Mouse (Mus musculus) hindbrain, embryonic 13.5 days (tissue): ENCODE data around the gene Wdr11. TPM values are rescaled to one million over a fixed set of nuclear protein-coding genes. Genes with fewer than 3 reads are reported as not detected.

Experiments
- ATAC-seq: fragments of 200-750 bp; cut with Nextera tagmentation; 2 replicates; pipeline ENCODE4 v1.8.0; 2017; ENCODE audit warnings: moderate TSS enrichment; ENCODE audit not compliant: low FRiP score
- H3K27ac ChIP-seq: fragments of 300-500 bp; sonication (generic); 2 replicates; pipeline ENCODE4 v1.5.1; 2015; ENCODE audit warnings: inconsistent platforms, mild to moderate bottlenecking, moderate library complexity
- H3K27me3 ChIP-seq: fragments of 300-500 bp; sonication (generic); 2 replicates; pipeline ENCODE4 v1.6.1; 2015; ENCODE audit warnings: mild to moderate bottlenecking, inconsistent platforms
- H3K36me3 ChIP-seq: fragments of 300-500 bp; sonication (generic); 2 replicates; pipeline ENCODE4 v1.6.1; 2015; ENCODE audit warnings: mild to moderate bottlenecking, inconsistent platforms
- H3K4me1 ChIP-seq: fragments of 300-500 bp; sonication (generic); replicated peaks from 2 replicates; pipeline ENCODE4 v1.6.1; 2015; ENCODE audit warnings: inconsistent platforms
- H3K4me2 ChIP-seq: fragments of 300-500 bp; sonication (generic); 2 replicates; pipeline ENCODE4 v1.6.1; 2015; ENCODE audit warnings: inconsistent platforms, mild to moderate bottlenecking, moderate library complexity
- H3K4me3 ChIP-seq: fragments of 300-500 bp; sonication (generic); 2 replicates; pipeline ENCODE4 v1.5.1; 2015; ENCODE audit warnings: mild to moderate bottlenecking, inconsistent platforms
- H3K9ac ChIP-seq: fragments of 300-500 bp; sonication (generic); 2 replicates; pipeline ENCODE4 v1.6.1; 2015; ENCODE audit warnings: mild to moderate bottlenecking, inconsistent platforms
- H3K9me3 ChIP-seq: fragments of 300-500 bp; sonication (generic); 2 replicates; pipeline ENCODE4 v1.6.1; 2016; ENCODE audit warnings: inconsistent platforms
- WGBS: fragments of 180-500 bp; shearing (Covaris S2); methylation state at CpG from one replicate; pipeline ENCODE4 v1.1.7; 2015; 5-methylcytosine and 5-hydroxymethylcytosine counted together
- polyA plus RNA-seq: library from polyadenylated mRNA; unstranded; fragments of >200 nt; fragmentation: Nextera tagmentation; extraction: Ambion mirVana; gene quantifications from 2 replicates; pipeline ENCODE4 v1.2.1, GENCODE M21; 2015

The Wdr11 gene
- polyA plus RNA-seq, 1 experiment from 2014 or later = 35.6 TPM

- H3K4me1 ChIP-seq = peaks cover 45% of the 10 kb centered on the region
Measured at GRCm38 (mm10) chr7:129655604-129656226, 64.1 kb downstream of the Wdr11 start.

GRCm38 (mm10) chr7:129657867-129658266 lies 66.2 kb downstream of the Wdr11 start:
- no peak for ATAC-seq
- Histone ChIP-seq H3K27ac (no peak overlapping the region), H3K27me3 (peaks cover 22% of the 10 kb centered on the region; the same call in 1 of the 2 replicates), H3K9me3 (no peaks in the 10 kb centered on the region), H3K4me2 (no peak overlapping the region), H3K4me1 (peaks cover 47% of the 10 kb centered on the region), H3K4me3 (no peak overlapping the region), H3K36me3 (no peaks in the 10 kb centered on the region), H3K9ac (no peak overlapping the region)
- WGBS = 87% methylated on average over 8 of the region's 8 CpGs

More at GRCm38 (mm10) chr7:129655604-129656226, 64.1 kb downstream of the Wdr11 start:
- H3K4me3 ChIP-seq = no peak overlapping the region
- no peaks in the 10 kb centered on the region for H3K36me3 ChIP-seq
- H3K27ac ChIP-seq = no peak overlapping the region
- H3K4me2 ChIP-seq = no peak overlapping the region
- H3K9ac ChIP-seq = no peak overlapping the region
- 41% methylated on average over 14 of the region's 14 CpGs for WGBS
- H3K27me3 ChIP-seq = peaks cover 32% of the 10 kb centered on the region
- no peak for ATAC-seq
- H3K9me3 ChIP-seq = no peaks in the 10 kb centered on the region

- no peak overlapping the region for H3K9ac ChIP-seq
- no peak for ATAC-seq
Measured at GRCm38 (mm10) chr7:129659755-129660154, 68.1 kb downstream of the Wdr11 start.

GRCm38 (mm10) chr7:129660546-129660945 lies 68.9 kb downstream of the Wdr11 start:
- peaks cover 40% of the 10 kb centered on the region for H3K4me1 ChIP-seq
- no peak overlapping the region for H3K27ac ChIP-seq
- H3K4me3 ChIP-seq = no peak overlapping the region
- no peaks in the 10 kb centered on the region for H3K36me3 ChIP-seq
- no peaks in the 10 kb centered on the region for H3K9me3 ChIP-seq
- no peak for ATAC-seq
- no peak overlapping the region for H3K9ac ChIP-seq
- H3K4me2 ChIP-seq = no peak overlapping the region
- peaks cover 21% of the 10 kb centered on the region for H3K27me3 ChIP-seq
- WGBS = 87% methylated on average over 9 of the region's 9 CpGs

More at GRCm38 (mm10) chr7:129659755-129660154, 68.1 kb downstream of the Wdr11 start:
- Histone ChIP-seq H3K4me3 (no peak overlapping the region), H3K27ac (no peak overlapping the region), H3K36me3 (no peaks in the 10 kb centered on the region), H3K27me3 (peaks cover 23% of the 10 kb centered on the region), H3K9me3 (no peaks in the 10 kb centered on the region), H3K4me1 (peaks cover 48% of the 10 kb centered on the region), H3K4me2 (no peak overlapping the region)
- 80% methylated on average over 8 of the region's 8 CpGs for WGBS

DNA sequence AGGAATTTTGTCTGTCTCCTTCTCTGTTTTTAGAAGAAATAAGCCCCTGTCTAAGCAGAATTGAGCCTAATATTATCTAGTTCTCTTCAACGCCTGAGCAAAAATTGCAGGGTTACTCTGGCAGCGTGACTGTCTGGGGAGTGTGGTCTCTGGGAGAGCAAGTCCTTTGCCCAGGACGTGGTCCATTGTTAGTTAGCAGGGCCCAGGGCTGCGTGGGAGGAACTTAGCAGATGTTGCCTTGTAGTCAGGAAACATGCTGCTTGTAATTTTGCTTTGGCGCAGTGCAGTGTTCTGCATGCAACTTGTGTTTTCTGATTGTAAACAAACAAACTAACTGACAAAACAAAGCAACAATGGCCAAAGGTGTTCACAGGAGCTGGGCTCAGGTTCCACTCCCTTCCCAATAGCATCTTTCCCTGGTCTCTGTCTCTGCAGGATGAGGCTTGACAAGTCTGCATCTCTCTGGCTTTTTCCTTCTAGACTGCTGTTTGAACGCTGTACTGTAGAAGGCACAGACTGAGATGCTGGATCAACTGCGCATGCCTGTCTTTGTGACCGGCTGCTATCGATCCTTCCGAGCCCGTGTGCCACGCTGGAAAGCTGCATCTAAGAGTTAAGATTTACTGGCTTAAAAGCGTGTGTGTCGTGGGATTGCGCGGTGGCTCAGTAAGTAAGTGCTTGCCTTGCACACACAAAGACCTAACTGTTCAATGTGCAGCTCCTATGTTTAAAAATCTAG lies 70.6 kb downstream of the Wdr11 start:
- 60% methylated on average over 16 of the region's 16 CpGs for WGBS
- Histone ChIP-seq H3K27me3 (peaks cover 24% of the 10 kb centered on the region), H3K4me2 (no peak overlapping the region)

GRCm38 (mm10) chr7:129663781-129664505 lies 72.3 kb downstream of the Wdr11 start:
- Histone ChIP-seq H3K36me3 (no peaks in the 10 kb centered on the region), H3K4me1 (peaks cover 40% of the 10 kb centered on the region), H3K9ac (peak overlapping the region; percentile 43; the same call in 1 of the 2 replicates), H3K4me3 (no peak overlapping the region), H3K4me2 (no peak overlapping the region), H3K9me3 (no peaks in the 10 kb centered on the region), H3K27ac (0 out of 2 replicates have a peak overlapping the region, but pooled peaks have one; percentile 42), H3K27me3 (peaks cover 16% of the 10 kb centered on the region)
- 28% methylated on average over 12 of the region's 12 CpGs for WGBS
- ATAC-seq = 0 out of 2 replicates have a peak, but pooled peaks have one; percentile 32

More for the DNA sequence above, 70.6 kb downstream of the Wdr11 start:
- ATAC-seq = no peak
- Histone ChIP-seq H3K4me1 (peaks cover 40% of the 10 kb centered on the region), H3K27ac (no peak overlapping the region; the same call in 1 of the 2 replicates), H3K36me3 (no peaks in the 10 kb centered on the region), H3K4me3 (no peak overlapping the region), H3K9ac (no peak overlapping the region), H3K9me3 (no peaks in the 10 kb centered on the region)

DNA sequence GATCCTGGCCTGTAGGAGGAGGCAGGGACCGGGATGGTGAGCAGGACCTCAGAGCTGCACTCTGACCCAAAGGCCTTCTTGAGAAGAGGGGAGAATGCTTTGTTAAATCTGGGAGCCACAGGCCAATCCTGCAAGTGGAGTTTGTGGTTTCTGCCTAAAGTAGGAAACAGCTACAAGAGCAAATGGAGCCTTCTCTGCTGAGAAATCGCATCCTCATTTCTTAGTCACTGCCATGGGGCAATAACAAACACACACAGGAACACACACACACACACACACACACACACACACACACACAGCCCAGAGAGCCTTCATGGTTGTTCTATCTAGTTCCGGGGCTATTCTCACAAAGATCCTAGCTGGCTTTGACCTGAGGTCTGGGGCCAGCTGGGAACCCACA lies 73.7 kb downstream of the Wdr11 start:
- no peak for ATAC-seq
- Histone ChIP-seq H3K36me3 (no peaks in the 10 kb centered on the region), H3K27ac (no peak overlapping the region), H3K9ac (no peak overlapping the region), H3K9me3 (no peaks in the 10 kb centered on the region), H3K4me3 (no peak overlapping the region), H3K27me3 (peaks cover 14% of the 10 kb centered on the region), H3K4me2 (no peak overlapping the region), H3K4me1 (peaks cover 34% of the 10 kb centered on the region)
- WGBS = 76% methylated on average over 3 of the region's 3 CpGs

DNA sequence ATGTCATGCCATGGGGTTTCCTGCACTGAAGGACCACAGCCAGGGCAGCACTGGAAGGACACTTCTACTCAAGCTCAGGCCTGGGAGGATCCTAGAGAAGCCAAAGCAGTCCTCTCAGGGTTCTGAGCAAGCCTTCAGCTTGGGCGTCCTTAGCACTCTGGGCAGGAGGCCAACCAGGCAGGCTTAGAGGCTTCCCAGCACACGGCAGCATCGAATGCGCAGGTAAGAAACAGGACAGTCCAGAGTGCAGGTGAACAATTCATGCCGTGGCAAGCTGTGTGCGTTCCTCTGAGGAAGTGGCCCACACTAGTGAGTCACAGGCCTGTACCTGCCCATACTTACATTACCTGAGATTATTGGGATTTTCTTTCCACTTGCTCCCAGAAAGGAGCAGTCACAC lies 74.3 kb downstream of the Wdr11 start:
- WGBS = 91% methylated on average over 6 of the region's 6 CpGs
- no peak for ATAC-seq
- H3K4me1 ChIP-seq = peaks cover 30% of the 10 kb centered on the region
- H3K9me3 ChIP-seq = no peaks in the 10 kb centered on the region
- peaks cover 15% of the 10 kb centered on the region for H3K27me3 ChIP-seq
- H3K36me3 ChIP-seq = no peaks in the 10 kb centered on the region
- H3K4me3 ChIP-seq = no peak overlapping the region
- no peak overlapping the region for H3K27ac ChIP-seq
- H3K4me2 ChIP-seq = no peak overlapping the region
- H3K9ac ChIP-seq = no peak overlapping the region

GRCm38 (mm10) chr7:129666526-129666925 lies 74.9 kb downstream of the Wdr11 start:
- Histone ChIP-seq H3K4me1 (peaks cover 30% of the 10 kb centered on the region), H3K36me3 (no peaks in the 10 kb centered on the region), H3K4me2 (no peak overlapping the region), H3K9ac (no peak overlapping the region), H3K27me3 (peaks cover 20% of the 10 kb centered on the region), H3K4me3 (no peak overlapping the region), H3K9me3 (no peaks in the 10 kb centered on the region), H3K27ac (no peak overlapping the region)
- 56% methylated on average over 2 of the region's 2 CpGs for WGBS
- no peak for ATAC-seq

GRCm38 (mm10) chr7:129670280-129670679 lies 78.6 kb downstream of the Wdr11 start:
- H3K36me3 ChIP-seq = no peaks in the 10 kb centered on the region
- no peak overlapping the region for H3K27ac ChIP-seq
- H3K9ac ChIP-seq = no peak overlapping the region
- WGBS = 87% methylated on average over 10 of the region's 10 CpGs
- ATAC-seq = no peak
- H3K4me1 ChIP-seq = peaks cover 23% of the 10 kb centered on the region; the same call in 1 of the 2 replicates
- H3K4me2 ChIP-seq = no peak overlapping the region
- peaks cover 26% of the 10 kb centered on the region for H3K27me3 ChIP-seq
- no peaks in the 10 kb centered on the region for H3K9me3 ChIP-seq
- H3K4me3 ChIP-seq = no peak overlapping the region

DNA sequence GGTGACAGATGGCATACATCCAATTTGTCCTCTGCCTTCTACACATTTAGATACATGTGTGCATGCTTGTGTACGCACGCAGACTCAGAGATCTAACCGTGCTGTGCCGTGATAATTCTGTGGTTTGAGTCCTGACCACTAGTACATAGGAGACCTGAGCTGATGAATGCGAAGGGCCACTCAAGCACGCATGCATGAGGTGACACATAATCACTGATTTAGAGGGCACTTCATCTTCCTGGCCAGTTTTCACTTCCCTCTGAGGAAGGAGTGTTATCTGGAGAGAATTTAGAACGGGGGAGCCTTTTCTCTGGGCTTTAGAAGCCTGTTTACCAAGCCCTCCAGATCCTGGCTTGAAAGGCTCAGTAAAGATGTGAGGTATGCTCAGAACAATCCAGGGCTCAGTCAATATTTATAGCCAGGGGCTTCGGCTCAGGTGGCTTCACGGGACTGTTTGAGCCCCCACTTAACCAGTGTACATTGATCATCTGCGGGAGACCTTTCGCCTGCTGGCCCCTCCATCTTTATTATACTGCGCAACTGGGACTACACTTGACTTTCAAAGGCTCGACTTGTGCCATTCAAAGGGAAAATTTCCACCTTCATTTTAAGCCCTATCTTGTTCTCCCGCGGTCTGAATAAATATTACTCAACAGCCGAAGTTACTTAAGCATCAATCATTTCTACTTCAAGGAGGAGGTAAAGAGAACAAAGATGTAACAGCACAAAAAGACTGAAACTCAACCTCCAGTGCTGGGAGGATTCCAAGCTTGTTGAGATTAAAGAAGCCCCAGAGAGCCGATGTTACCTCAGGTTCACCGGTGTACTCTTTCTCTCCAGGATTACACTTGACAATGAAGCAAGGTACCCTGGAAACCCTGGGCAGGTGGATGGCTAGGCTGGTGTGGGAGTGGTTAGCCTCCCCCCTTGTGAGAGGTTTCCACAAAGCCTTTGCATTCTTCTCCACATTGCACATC lies 80.3 kb downstream of the Wdr11 start:
- 87% methylated on average over 18 of the region's 18 CpGs for WGBS
- Histone ChIP-seq H3K9ac (no peak overlapping the region), H3K4me2 (no peak overlapping the region), H3K27ac (no peak overlapping the region), H3K36me3 (no peaks in the 10 kb centered on the region), H3K4me3 (no peak overlapping the region), H3K4me1 (peaks cover 14% of the 10 kb centered on the region; the same call in 1 of the 2 replicates), H3K9me3 (no peaks in the 10 kb centered on the region), H3K27me3 (peaks cover 23% of the 10 kb centered on the region; the same call in 1 of the 2 replicates)
- ATAC-seq = no peak
